Mouse (Mus musculus): ENCODE results near the gene Sec1.

DNA sequence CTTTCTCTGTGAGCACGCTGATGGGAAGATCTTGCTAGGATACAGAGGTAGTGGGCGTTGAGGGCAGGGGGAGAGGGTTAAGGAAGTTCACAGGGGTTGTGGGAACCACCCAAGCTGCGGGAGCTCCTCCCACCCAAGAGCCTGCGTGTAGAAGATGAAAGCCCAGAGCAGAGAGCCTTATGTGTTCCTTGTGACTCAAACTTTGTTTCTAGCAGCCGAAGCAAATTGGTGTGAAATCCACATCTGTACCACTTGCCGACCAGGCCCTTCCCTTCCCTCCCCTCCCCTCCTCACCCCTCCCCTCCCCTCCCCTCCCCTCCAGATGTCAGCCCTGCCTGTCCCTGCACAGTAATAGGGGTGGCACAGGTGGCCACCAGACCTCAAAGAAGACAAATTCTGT is 896 bp upstream of the Sec1 start:
- no peak for TF ChIP-seq GATA1 (IDR thresholded peaks at IDR 0.05; ENCODE audit: low read length)
- TF ChIP-seq TAL1 (IDR thresholded peaks at IDR 0.05; ENCODE audit: low read length), result no peak
